Mouse (Mus musculus) heart, adult 2 months (tissue): Measurements from ENCODE around the gene Rcor1.

Experiments used
- CTCF ChIP-seq: fragments of 200-600 bp; IDR thresholded peaks from 2 replicates; pipeline ENCODE4 v1.8.1; 2022; ENCODE audit warnings: antibody characterized with exemption, mild to moderate bottlenecking, moderate library complexity
- EP300 ChIP-seq: fragments of 200-500 bp; IDR thresholded peaks from 2 replicates; pipeline ENCODE4 v1.6.1; 2011; ENCODE audit warnings: low read depth, low read length, control low read depth; ENCODE audit not compliant: insufficient read depth
- POLR2A ChIP-seq: fragments of 200-500 bp; IDR thresholded peaks from 2 replicates; pipeline ENCODE4 v1.6.1; 2011; ENCODE audit warnings: mild to moderate bottlenecking, low read depth, low read length, control low read depth; ENCODE audit not compliant: insufficient read depth

DNA sequence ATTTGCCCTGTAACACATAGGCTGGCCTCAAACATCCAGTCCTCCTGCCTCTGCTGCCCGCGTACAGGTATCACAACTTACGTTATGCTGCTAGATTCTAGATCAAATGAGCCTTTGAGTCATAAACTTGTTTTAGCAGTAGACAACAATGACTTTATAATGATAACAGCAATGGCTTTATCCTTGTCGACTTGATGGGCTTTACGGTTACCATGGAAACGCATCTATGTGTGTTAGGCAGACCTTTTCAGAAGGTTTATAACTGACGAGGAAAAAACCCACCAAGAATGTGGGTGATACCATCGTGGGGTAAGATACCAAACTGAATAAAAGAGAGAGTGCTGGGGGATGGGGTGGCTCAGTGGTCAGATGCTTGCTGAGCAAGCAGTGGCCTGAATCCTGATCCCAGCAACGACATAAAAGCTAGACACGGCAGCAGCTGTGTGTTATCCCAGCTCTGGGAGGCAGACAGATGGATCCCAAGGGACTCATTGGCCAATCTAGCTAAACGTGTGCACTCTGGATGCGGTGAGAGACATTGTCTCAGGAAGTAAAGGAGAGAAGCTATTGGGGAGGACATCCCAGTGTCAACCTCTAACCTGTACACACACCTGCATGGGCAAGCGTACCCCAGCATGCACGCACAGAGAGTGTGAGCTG is 85.6 kb downstream of the Rcor1 start:
- TF ChIP-seq CTCF (no peak), POLR2A (no peak), EP300 (no peak)
